Mouse (Mus musculus): ENCODE measurements around the gene Gstt3.

GRCm38 (mm10) chr10:75777885-75778284 lies 3.3 kb downstream of the Gstt3 start:
- TF ChIP-seq CTCF (IDR thresholded peaks at IDR 0.05; ENCODE audit: control insufficient read depth, insufficient read depth, insufficient replicate concordance, low read depth, low read length) (no peak), POLR2A (IDR thresholded peaks at IDR 0.05; ENCODE audit: control insufficient read depth, low read depth, low read length) (no peak)
